Mouse (Mus musculus) pancreas, adult 10 weeks (tissue): Measurements from ENCODE around the gene Pepd. TPM values are rescaled to one million over a fixed set of nuclear protein-coding genes. Genes with fewer than 3 reads are reported as not detected.

ENCODE experiments used
- polyA plus RNA-seq: library from polyadenylated mRNA; stranded (reverse); fragments of 350-450 nt; fragmentation: Illumina TruSeq; extraction: RNeasy Lipid Tissue Mini Kit (QIAGEN cat#74804); gene quantifications from one replicate; pipeline ENCODE4 v1.2.3, GENCODE M21; 2015; ENCODE audit warnings: low read depth, low replicate concordance; ENCODE audit not compliant: insufficient read depth

The Pepd gene
- 13.5 TPM for polyA plus RNA-seq

GRCm38 (mm10) chr7:34911919-34912897 lies at the start of gene Pepd:
Gene Pepd (plus strand): TSS chr7:34912379.

DNA sequence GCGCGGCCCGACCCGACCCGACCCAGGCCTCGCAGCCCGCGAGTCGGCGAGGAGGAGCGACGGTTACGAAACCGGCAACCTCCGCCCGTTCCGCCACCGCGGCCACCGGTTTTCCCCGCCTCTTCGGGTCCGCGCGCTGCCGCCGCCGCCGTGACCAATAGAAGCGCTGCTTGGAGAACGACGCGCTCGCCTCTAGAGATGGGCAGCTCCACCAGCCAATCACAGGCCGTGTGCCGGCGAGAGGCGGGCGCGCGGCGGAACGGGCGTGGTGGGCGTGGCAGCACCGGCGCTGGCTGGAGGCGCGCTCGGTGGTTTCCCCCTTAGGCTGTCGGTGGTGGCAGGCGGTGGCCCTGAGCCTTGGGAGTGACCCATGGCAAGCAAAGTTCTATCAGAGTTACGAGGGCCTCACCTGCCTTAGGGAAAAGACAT lies 144.3 kb downstream of the Pepd start, which contains the start of gene Cebpg:
Gene Cebpg, minus strand, starts transcription at position 138 of the 429 bp plus-strand sequence.

Other genes starting within 250 kb of the Pepd start
- gene Chst8, start 99.7 kb upstream of the Pepd start, polyA plus RNA-seq, result not detected
- gene Cebpg, start 144.2 kb downstream of the Pepd start, polyA plus RNA-seq, result 7.1 TPM
- 6.3 TPM for gene Cebpa, start 206.9 kb downstream of the Pepd start, polyA plus RNA-seq